Mouse (Mus musculus) heart, adult 8-10 months (tissue): ENCODE results near the gene Hand1. TPM values are rescaled to one million over a fixed set of nuclear protein-coding genes. Genes with fewer than 3 reads are reported as not detected.
A peak's percentile ranks its signal among the peaks of the same experiment; 100 is the strongest.

Experiments
- DNase-seq: peaks from one replicate; pipeline ENCODE4 v3.0.0; 2022; ENCODE audit warnings: low spot score
- total RNA-seq, 4 experiments: library from RNA; stranded (reverse); gene quantifications; 2 replicates each; pipeline ENCODE4 v1.2.4; 2022

Gene Hand1
- total RNA-seq, 4 experiments from 2014 or later: not detected

- DNase-seq: peak; percentile 42
Measured at GRCm38 (mm10) chr11:57801766-57802510, 30.7 kb downstream of the Hand1 start.

GRCm38 (mm10) chr11:57800971-57801765 is 31.4 kb downstream of the Hand1 start, which contains the start of gene Sap30l:
TSS of gene Sap30l (plus strand) at chr11:57801637.
- DNase-seq: peak; percentile 98

GRCm38 (mm10) chr11:57800266-57800951 is 32.2 kb downstream of the Hand1 start:
- no peak for DNase-seq

- DNase-seq: no peak
Measured at GRCm38 (mm10) chr11:57799456-57799855, 33.2 kb downstream of the Hand1 start.

GRCm38 (mm10) chr11:57797828-57798227 is 34.8 kb downstream of the Hand1 start:
- DNase-seq: no peak

- no peak for DNase-seq
Measured at GRCm38 (mm10) chr11:57795086-57795485, 37.5 kb downstream of the Hand1 start.

- DNase-seq: no peak
Measured at GRCm38 (mm10) chr11:57790866-57791535, 41.6 kb downstream of the Hand1 start.

GRCm38 (mm10) chr11:57787913-57788312 is 44.7 kb downstream of the Hand1 start:
- DNase-seq: peak; percentile 38

GRCm38 (mm10) chr11:57786616-57787418 is 45.8 kb downstream of the Hand1 start:
- no peak for DNase-seq

GRCm38 (mm10) chr11:57779824-57780223 is 52.8 kb downstream of the Hand1 start:
- no peak for DNase-seq

Other genes starting within 250 kb of the Hand1 start
- 1 to 10 TPM; 5.7 to 8.1 (median 6.9) TPM for gene Galnt10, start 187.4 kb downstream of the Hand1 start, total RNA-seq
- 10 to 100 TPM; 50.1 to 53.8 (median 51.2) TPM for gene Sap30l, start 31.2 kb downstream of the Hand1 start, total RNA-seq
- 10 to 100 TPM; 61.6 to 70.0 (median 65.1) TPM for gene Larp1, start 176.2 kb upstream of the Hand1 start, total RNA-seq